Mouse (Mus musculus) lung, adult 2 months (tissue): ENCODE results near the gene Casr.

ENCODE experiments used
- CTCF ChIP-seq: fragments of 200-500 bp; IDR thresholded peaks from 2 replicates; pipeline ENCODE4 v1.5.1; 2011; ENCODE audit warnings: mild to moderate bottlenecking, low read length, control low read depth; ENCODE audit not compliant: insufficient read depth
- POLR2A ChIP-seq: fragments of 200-500 bp; IDR thresholded peaks from 2 replicates; pipeline ENCODE4 v1.6.1; 2011; ENCODE audit warnings: low read depth, mild to moderate bottlenecking, control low read depth, low read length, borderline replicate concordance; ENCODE audit errors: extremely low read depth

GRCm38 (mm10) chr16:36545333-36545732 lies 16.6 kb downstream of the Casr start:
- TF ChIP-seq CTCF (no peak), POLR2A (no peak)
